Mouse (Mus musculus) kidney, adult 8-10 months (tissue): Measurements from ENCODE around the gene Hnrnpl.

Source experiments
- DNase-seq, 2 experiments: peaks; one replicate each; pipeline ENCODE4 v3.0.0; 2022

Gene Hnrnpl

GRCm38 (mm10) chr7:28831411-28832125, 23.2 kb downstream of the Hnrnpl start:
- no peak for DNase-seq

- no peak for DNase-seq
Measured at GRCm38 (mm10) chr7:28832137-28832536, 23.8 kb downstream of the Hnrnpl start.

- DNase-seq, result no peak
Measured at GRCm38 (mm10) chr7:28833723-28834347, 25.5 kb downstream of the Hnrnpl start, which contains the start of gene Lgals4. Gene Lgals4 (plus strand): TSS chr7:28833854.

DNA sequence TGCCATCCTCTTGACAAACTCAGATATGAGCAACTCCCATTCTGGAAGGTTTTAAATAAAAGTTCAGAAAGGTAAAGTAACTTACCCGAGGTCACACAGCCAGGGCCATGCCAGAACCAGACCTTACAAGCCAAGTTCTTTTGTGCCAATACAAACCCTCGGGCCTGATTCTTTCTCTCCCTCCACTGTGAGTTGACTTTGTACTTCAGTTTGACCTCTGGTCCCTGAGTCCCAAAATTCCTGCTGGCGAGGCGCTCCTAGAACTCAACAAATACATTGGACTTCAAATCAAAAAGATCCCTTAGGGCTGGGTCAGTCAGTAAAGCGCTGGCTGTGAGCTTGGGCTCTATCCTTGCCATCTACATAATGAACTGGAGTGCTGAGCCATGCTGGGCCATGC, 28.6 kb downstream of the Hnrnpl start:
- DNase-seq, result peak; percentile 50 to 54

- no peak for DNase-seq
Measured at GRCm38 (mm10) chr7:28838331-28838730, 30.0 kb downstream of the Hnrnpl start.

- no peak for DNase-seq
Measured at GRCm38 (mm10) chr7:28847273-28847672, 38.9 kb downstream of the Hnrnpl start.

- no peak for DNase-seq
Measured at GRCm38 (mm10) chr7:28849700-28850236, 41.4 kb downstream of the Hnrnpl start.

DNA sequence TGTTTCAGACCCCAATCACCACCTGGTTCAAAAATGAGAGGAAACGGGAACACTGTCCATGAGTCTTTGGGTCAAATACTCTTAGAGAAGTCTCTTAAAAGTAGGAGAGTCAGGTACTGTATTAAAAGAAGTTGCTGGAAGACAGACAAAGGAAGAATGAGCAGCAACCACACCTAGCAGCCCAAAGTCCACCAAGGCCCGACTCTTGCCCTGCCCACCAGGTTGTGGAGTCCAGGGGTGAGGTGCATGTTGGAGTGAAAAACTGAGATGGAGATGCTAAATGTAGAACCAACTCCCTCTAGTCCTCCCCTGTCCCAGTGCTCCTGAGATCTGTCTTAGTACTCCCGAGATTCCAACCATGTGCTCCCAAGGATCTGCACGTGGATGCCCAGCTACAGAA, 42.3 kb downstream of the Hnrnpl start:
- DNase-seq, result no peak

DNA sequence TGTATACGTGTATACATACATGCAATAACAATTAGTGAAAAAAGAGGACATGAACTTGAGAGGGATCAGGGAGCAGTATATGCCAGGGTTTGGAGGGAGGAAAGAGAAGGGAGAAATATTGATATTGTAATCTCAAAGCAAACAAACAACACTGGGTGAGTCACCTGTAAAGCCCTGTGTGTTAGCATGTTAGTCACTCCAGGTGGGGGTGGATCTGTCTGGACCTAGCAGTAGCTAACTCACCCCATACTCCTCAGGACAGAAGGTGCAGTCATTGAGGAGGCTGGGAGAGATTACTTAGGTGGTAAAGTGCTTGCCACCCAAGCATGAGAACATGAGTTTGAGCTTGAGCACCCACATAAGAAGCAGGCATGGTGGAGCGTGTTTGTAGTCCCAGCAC, 51.6 kb downstream of the Hnrnpl start:
- no peak for DNase-seq

- no peak for DNase-seq
Measured at GRCm38 (mm10) chr7:28860898-28861297, 52.6 kb downstream of the Hnrnpl start.

DNA sequence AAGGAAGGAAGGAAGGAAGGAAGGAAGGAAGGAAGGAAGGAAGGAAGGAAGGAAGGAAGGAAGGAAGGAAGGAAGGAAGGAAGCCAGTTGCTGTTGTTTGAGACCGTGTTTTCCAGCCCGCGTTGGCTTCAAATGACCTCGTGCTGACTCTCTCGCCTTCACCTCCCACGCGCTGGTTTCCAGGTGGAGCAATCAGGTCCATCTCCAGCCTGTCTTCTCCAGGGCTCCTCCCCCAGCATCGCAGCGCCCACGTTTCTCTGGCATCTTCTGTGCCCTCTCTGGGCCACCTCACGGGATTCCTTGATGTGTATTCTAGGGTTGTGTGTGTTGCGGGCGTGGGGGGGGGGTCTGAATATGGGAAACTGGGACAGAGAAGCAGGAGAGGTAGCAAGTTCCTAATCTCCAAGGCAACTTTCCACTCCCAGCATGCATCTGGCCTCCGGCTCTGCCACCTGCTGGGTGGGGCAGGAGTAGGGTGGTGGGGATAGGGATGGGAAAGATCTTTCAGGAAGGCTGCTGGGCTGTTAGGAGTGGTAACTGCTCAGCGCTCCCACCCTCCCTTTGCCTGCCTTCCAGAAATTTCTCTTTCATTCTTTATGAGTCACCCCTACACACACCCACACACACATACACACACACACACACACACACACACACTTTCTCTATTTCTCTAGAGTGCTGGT, 54.6 kb downstream of the Hnrnpl start:
- DNase-seq, result no peak

GRCm38 (mm10) chr7:28863540-28863939, 55.2 kb downstream of the Hnrnpl start, which contains the start of gene Lgals7:
Gene Lgals7 (plus strand): TSS chr7:28863853.
- no peak for DNase-seq

DNA sequence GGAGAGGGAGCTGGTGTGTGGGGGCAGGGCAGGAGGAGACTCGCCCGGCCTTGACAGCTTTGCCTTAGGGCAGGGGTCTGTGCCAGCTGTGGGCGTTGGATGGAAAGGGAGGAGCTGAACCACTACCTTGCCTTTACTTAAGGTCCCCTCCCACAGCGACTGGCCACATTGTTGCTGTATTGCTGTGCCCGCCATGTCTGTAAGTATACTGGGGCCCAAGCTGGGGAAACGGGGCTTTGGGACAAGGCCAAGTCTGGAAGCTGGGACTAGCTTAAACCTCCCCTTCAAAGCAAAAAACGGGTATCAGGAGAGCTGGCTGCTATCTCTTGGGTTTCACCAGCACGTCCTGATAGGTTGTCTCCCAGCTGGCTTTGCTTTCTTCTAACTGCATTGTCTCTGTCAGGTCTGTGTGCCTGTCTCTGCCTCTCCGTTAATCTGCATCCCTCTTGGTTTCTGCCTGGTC, 56.0 kb downstream of the Hnrnpl start:
- no peak for DNase-seq

GRCm38 (mm10) chr7:28865481-28866300, 57.4 kb downstream of the Hnrnpl start:
- peak; percentile 62 to 74 for DNase-seq

GRCm38 (mm10) chr7:28866769-28867507, 58.6 kb downstream of the Hnrnpl start:
- no peak for DNase-seq

- peak; percentile 65 to 77 for DNase-seq
Measured at GRCm38 (mm10) chr7:28867508-28868340, 59.4 kb downstream of the Hnrnpl start.

- no peak for DNase-seq
Measured at GRCm38 (mm10) chr7:28870901-28871664, 62.7 kb downstream of the Hnrnpl start.
